Mouse (Mus musculus): Measurements from ENCODE around the gene Jmjd4. TPM values are rescaled to one million over a fixed set of nuclear protein-coding genes. Genes with fewer than 3 reads are reported as not detected.
A peak's percentile ranks its signal among the peaks of the same experiment; 100 is the strongest.

The Jmjd4 gene
- polyA plus RNA-seq, 1 experiment from 2014 or later = 13.8 TPM

DNA sequence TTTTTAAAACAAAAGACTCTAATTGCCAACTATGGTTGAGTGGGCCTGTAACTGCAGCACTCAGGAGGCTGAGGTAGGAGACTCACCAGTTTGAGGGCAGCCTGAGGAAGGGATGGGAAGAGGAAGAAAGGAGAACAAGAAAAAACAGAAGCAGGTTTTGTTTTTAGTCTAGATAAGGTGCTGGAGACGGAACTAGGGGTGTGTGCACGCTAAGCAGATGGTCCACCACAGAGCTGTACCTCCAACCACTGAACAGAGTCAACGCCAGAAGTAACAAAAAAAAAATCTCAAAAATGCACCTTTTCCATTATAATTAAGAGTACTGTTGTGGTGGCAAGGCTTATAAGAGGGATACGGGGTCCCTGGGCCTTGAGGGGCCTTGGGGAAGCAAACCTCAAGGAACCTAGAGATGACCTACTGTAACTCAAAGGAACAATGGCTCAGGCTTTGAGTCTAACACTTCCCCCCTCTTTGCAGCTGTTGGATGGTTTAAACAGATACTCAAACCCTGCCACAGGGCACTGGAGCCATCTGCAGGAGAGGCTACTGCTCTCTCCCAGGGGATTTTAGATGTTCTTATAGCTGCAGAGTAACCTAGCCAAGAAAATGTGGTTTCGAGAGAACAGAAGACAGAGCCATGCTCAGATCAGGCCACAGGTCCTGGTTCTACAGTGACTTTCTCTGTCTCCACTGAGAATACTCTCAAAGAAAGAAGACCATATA, 52.3 kb downstream of the Jmjd4 start:
- TF ChIP-seq CTCF (IDR thresholded peaks at IDR 0.05) = no peak
- H3K27me3 ChIP-seq = no peaks in the 10 kb centered on the region
- ChIA-PET POLR2A (no interaction called here), CTCF (interaction anchor here (0.9 kb wide), 1 partner anchor 16 kb away, joined by 3 read pairs; no protein-coding TSS in a partner anchor)
- ATAC-seq = no peak
- no peak for DNase-seq (ENCODE audit: low read depth, low spot score)
- in situ Hi-C loops (cut with MboI; ENCODE audit: low pct_unique_long_range_greater_than_20kb) = no loop called here

DNA sequence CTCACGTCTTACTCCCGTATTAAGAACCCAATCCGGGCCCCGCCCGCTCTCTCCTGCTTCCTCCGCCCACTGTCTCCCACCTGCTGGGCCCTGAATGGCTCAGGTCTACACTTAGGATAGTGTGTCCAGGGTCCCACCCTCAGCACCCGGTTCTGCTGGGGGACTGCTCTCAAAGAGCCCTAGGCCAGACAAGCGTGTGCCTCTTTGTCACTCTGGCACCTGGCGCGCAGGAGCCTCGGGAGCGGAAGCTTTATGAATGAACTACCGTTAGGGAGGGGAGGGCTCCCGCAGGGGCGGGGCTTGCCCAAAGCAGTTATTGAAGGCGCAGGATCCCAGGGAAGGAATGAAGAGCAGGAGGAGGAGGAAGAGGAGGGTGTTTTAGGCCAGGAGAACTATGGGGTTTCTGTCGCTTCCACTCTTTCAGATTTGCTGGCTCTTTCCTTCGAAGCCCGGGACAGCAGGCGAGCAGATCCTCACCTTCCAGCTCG, 55.5 kb downstream of the Jmjd4 start:
- ChIA-PET POLR2A (interaction anchor here (0.6 kb wide), 1 partner anchor 34 kb away, joined by 4 read pairs; no protein-coding TSS in a partner anchor), CTCF (no interaction called here)
- TF ChIP-seq CTCF (IDR thresholded peaks at IDR 0.05) = no peak
- ATAC-seq = peak; percentile 17
- no peaks in the 10 kb centered on the region for H3K27me3 ChIP-seq
- no peak for DNase-seq (ENCODE audit: low read depth, low spot score)
- in situ Hi-C loops (cut with MboI; ENCODE audit: low pct_unique_long_range_greater_than_20kb) = no loop called here

DNA sequence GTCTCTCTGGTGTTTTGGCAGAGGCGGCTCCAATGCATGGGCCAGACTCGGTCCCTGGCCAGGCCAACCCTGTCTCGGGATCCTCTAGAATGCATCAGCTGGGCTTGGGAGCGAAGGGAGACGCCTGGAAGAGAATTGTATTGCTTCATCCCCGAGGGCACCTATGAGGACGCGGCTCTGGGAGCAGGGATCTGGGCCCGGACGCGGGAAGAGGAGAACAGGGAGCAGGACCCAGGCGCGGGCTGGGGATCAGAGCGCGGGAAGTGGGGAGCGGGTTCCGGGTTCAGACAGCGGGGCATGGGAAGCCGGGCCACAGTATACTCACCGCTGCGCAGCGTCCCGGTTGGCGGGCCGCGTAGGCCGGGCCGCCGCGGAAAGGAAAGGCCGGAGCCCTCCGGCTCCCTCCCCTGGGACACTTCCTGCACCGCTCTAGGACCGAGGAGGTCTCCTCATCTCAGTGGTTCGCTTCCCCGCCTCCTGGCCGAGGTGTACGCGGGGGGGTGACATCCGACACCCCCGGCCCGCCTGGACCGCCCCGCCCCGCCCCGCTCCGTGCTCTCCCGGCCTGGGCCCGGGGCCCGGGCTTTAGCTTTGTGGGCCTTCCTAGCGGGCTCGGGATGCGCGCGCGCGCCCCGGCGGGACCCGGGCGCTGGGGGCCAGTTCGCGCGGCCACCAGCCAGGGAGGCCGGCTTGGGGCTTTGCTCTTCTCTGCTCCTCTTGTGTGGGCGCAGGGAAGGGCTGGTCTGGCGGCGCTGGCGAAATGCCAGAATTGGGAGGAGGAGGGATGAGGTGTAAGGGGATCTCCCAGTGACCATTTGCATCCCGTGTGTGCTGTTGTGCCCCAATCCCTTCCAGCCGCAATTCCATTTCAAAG, 56.2 kb downstream of the Jmjd4 start:
- in situ Hi-C loops (cut with MboI; ENCODE audit: low pct_unique_long_range_greater_than_20kb) = no loop called here
- no peak for TF ChIP-seq CTCF (IDR thresholded peaks at IDR 0.05)
- H3K27me3 ChIP-seq = no peaks in the 10 kb centered on the region
- DNase-seq (ENCODE audit: low read depth, low spot score) = peak; percentile 76
- ATAC-seq = peak; percentile 77
- ChIA-PET POLR2A (interaction anchor here (0.6 kb wide), 2 partner anchors 31 to 35 kb away, joined by 3 to 4 read pairs; no protein-coding TSS in a partner anchor), CTCF (interaction anchor here (1.1 kb wide), 1 partner anchor 65 kb away, joined by 3 read pairs; no protein-coding TSS in a partner anchor)

DNA sequence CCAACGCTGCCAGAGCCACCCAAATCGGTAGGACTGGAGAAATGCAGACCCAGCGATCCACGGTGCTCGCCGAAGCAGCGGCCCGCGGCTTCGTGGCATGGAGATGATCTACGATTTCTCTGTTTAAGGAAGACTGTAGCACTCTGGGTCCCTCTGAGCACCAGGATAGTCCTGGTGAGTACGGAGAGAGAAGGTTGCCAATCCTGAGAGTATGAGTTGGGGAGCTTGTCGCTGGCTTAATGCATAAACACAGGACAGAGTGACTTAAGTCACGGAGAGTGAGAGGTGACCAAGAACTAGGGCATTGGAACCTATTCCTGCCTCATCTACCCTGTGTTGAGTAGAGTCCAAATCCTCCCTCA, 56.8 kb downstream of the Jmjd4 start:
- ATAC-seq (peak; percentile 22), DNase-seq (ENCODE audit: low read depth, low spot score) (no peak)
- CTCF ChIA-PET = interaction anchor here (1.1 kb wide), 1 partner anchor 65 kb away, joined by 3 read pairs; no protein-coding TSS in a partner anchor
- no peaks in the 10 kb centered on the region for H3K27me3 ChIP-seq
- POLR2A ChIA-PET = interaction anchor here (0.6 kb wide), 1 partner anchor 31 kb away, joined by 3 read pairs; no protein-coding TSS in a partner anchor
- TF ChIP-seq CTCF (IDR thresholded peaks at IDR 0.05) = no peak
- in situ Hi-C loops (cut with MboI; ENCODE audit: low pct_unique_long_range_greater_than_20kb) = no loop called here

Other genes with a start within 250 kb of the Jmjd4 start
- 48.6 TPM for gene Mrpl55, start 247.6 kb upstream of the Jmjd4 start, polyA plus RNA-seq (2021)
- 24.6 TPM for gene 2310033P09Rik, start 241.7 kb upstream of the Jmjd4 start, polyA plus RNA-seq (2021)
- gene Arf1, start 221.8 kb upstream of the Jmjd4 start, polyA plus RNA-seq (2021) = 522 TPM
- not detected for gene Wnt3a, start 159.3 kb upstream of the Jmjd4 start, polyA plus RNA-seq (2021)
- 7.5 TPM for gene Wnt9a, start 143.1 kb upstream of the Jmjd4 start, polyA plus RNA-seq (2021)
- not detected for gene Prss38, start 74.4 kb upstream of the Jmjd4 start, polyA plus RNA-seq (2021)
- gene Snap47, start 1.1 kb downstream of the Jmjd4 start, polyA plus RNA-seq (2021) = 142 TPM
- 8.0 TPM for gene Zfp867, start 22.4 kb downstream of the Jmjd4 start, polyA plus RNA-seq (2021)
- gene Zkscan17, start 76.7 kb downstream of the Jmjd4 start, polyA plus RNA-seq (2021) = 32.4 TPM
- 0.03 TPM for gene Nlrp3, start 91.5 kb downstream of the Jmjd4 start, polyA plus RNA-seq (2021)
- gene Olfr222, start 126.2 kb downstream of the Jmjd4 start, polyA plus RNA-seq (2021) = not detected
- gene Olfr223, start 143.2 kb downstream of the Jmjd4 start, polyA plus RNA-seq (2021) = not detected
- gene Mprip, start 211.3 kb downstream of the Jmjd4 start, polyA plus RNA-seq (2021) = 353 TPM

Data from Patski (cell line).